Mouse (Mus musculus) hindbrain, embryonic 11.5 days (tissue): ENCODE data around the gene Cdk17. TPM values are rescaled to one million over a fixed set of nuclear protein-coding genes. Genes with fewer than 3 reads are reported as not detected.

ENCODE experiments used
- ATAC-seq: fragments of 200-750 bp; cut with Nextera tagmentation; 2 replicates; pipeline ENCODE4 v1.8.0; 2017; ENCODE audit warnings: mild to moderate bottlenecking, moderate TSS enrichment, moderate library complexity; ENCODE audit not compliant: low FRiP score
- DNase-seq: peaks from one replicate; pipeline ENCODE4 v3.0.0-alpha.2; 2015; ENCODE audit warnings: low spot score
- H3K27ac ChIP-seq: fragments of 300-500 bp; sonication (generic); 2 replicates; pipeline ENCODE4 v1.5.1; 2014; ENCODE audit warnings: mild to moderate bottlenecking, low read depth, low read length
- H3K27me3 ChIP-seq: fragments of 300-500 bp; sonication (generic); 2 replicates; pipeline ENCODE4 v1.6.1; 2014; ENCODE audit warnings: mild to moderate bottlenecking, low read length, moderate library complexity, mixed read lengths; ENCODE audit not compliant: control insufficient read depth, insufficient read depth
- H3K36me3 ChIP-seq: fragments of 300-500 bp; sonication (generic); 2 replicates; pipeline ENCODE4 v1.6.1; 2014; ENCODE audit warnings: mild to moderate bottlenecking, low read length, moderate library complexity, mixed read lengths; ENCODE audit not compliant: control insufficient read depth, insufficient read depth
- H3K4me1 ChIP-seq: fragments of 300-500 bp; sonication (generic); replicated peaks from 2 replicates; pipeline ENCODE4 v1.6.1; 2014; ENCODE audit warnings: low read length, mixed read lengths; ENCODE audit not compliant: control insufficient read depth, insufficient read depth
- H3K4me2 ChIP-seq: fragments of 300-500 bp; sonication (generic); replicated peaks from 2 replicates; pipeline ENCODE4 v1.6.1; 2014; ENCODE audit warnings: mild to moderate bottlenecking, low read depth, low read length
- H3K4me3 ChIP-seq: fragments of 300-500 bp; sonication (generic); 2 replicates; pipeline ENCODE4 v1.5.1; 2014; ENCODE audit warnings: low read depth, low read length
- H3K9ac ChIP-seq: fragments of 300-500 bp; sonication (generic); 2 replicates; pipeline ENCODE4 v1.6.1; 2014; ENCODE audit warnings: low read depth, low read length
- H3K9me3 ChIP-seq: fragments of 300-500 bp; sonication (generic); 2 replicates; pipeline ENCODE4 v1.6.1; 2016; ENCODE audit warnings: low read length; ENCODE audit not compliant: control insufficient read depth
- WGBS: fragments of 180-500 bp; shearing (Covaris S2); extraction: QIAGEN DNeasy Blood & Tissue Kit; methylation state at CpG from one replicate; pipeline ENCODE4 v1.1.7; 2014; 5-methylcytosine and 5-hydroxymethylcytosine counted together
- polyA plus RNA-seq: library from polyadenylated mRNA; unstranded; fragments of >200 nt; fragmentation: Nextera tagmentation; extraction: Ambion mirVana; gene quantifications from 2 replicates; pipeline ENCODE4 v1.2.1, GENCODE M21; 2014

Gene Cdk17
- polyA plus RNA-seq, 1 experiment from 2014 or later: 37.3 TPM

GRCm38 (mm10) chr10:93225751-93226150 lies 65.1 kb downstream of the Cdk17 start:
- no peaks in the 10 kb centered on the region for H3K4me1 ChIP-seq
- no peak overlapping the region for H3K4me3 ChIP-seq
- no peak overlapping the region for H3K4me2 ChIP-seq
- H3K9ac ChIP-seq: no peak overlapping the region
- no peaks in the 10 kb centered on the region for H3K9me3 ChIP-seq
- WGBS: 86% methylated on average over 6 of the region's 6 CpGs
- DNase-seq (no peak), ATAC-seq (no peak)
- no peaks in the 10 kb centered on the region for H3K27me3 ChIP-seq
- no peak overlapping the region for H3K27ac ChIP-seq
- no peaks in the 10 kb centered on the region for H3K36me3 ChIP-seq

DNA sequence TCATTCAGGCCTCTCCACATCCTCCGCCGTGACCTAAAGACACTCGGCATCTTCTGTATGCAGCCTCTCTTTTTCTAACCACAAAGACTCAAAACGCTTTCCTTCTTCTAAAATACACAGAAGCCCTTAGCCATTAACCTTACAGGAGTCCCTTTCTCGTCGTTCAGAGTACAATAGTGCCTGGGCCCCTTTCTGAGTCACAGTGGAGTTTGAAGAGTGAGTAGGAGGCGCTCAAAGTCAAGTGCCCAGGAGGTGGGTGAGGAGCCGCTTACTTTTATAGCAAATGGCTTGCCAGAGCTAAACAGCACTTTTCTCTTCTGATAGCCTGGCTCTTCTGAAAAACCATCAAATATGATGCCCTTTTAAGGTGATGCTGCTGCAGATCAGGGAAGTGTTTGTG lies 67.2 kb downstream of the Cdk17 start:
- Histone ChIP-seq H3K9ac (no peak overlapping the region), H3K36me3 (no peaks in the 10 kb centered on the region), H3K4me1 (no peaks in the 10 kb centered on the region), H3K27ac (no peak overlapping the region), H3K4me3 (no peak overlapping the region), H3K4me2 (no peak overlapping the region), H3K27me3 (no peaks in the 10 kb centered on the region), H3K9me3 (no peaks in the 10 kb centered on the region)
- WGBS: 74% methylated on average over 8 of the region's 8 CpGs
- no peak for DNase-seq
- no peak for ATAC-seq

- ATAC-seq (no peak), DNase-seq (no peak)
- Histone ChIP-seq H3K4me2 (no peak overlapping the region), H3K4me3 (no peak overlapping the region), H3K9ac (no peak overlapping the region), H3K4me1 (no peaks in the 10 kb centered on the region), H3K27ac (no peak overlapping the region), H3K36me3 (no peaks in the 10 kb centered on the region), H3K27me3 (no peaks in the 10 kb centered on the region), H3K9me3 (no peaks in the 10 kb centered on the region)
- 90% methylated on average over 11 of the region's 11 CpGs for WGBS
Measured at GRCm38 (mm10) chr10:93228401-93229007, 67.8 kb downstream of the Cdk17 start.

DNA sequence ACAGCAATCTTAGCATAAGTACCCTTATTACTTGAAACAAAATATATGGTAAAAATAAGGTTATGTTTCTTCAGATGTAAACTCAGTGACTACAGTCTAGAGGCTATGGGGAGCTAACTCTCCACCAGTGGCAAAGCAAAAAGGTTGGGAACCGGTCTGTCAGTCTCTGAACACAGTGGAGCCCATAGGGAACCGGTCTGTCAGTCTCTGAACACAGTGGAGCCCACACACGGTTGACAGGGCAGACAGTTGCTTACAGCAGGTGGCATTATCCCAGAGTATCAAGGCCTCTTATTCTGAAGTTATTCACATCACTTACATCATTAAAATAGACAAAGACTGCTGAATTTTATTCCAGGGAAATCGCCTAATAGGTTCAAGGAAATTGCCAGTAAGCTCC lies 70.8 kb downstream of the Cdk17 start:
- H3K4me1 ChIP-seq: no peaks in the 10 kb centered on the region
- no peaks in the 10 kb centered on the region for H3K9me3 ChIP-seq
- no peak for DNase-seq
- no peak overlapping the region for H3K27ac ChIP-seq
- no peaks in the 10 kb centered on the region for H3K36me3 ChIP-seq
- 79% methylated on average over 4 of the region's 4 CpGs for WGBS
- H3K4me2 ChIP-seq: no peak overlapping the region
- H3K4me3 ChIP-seq: no peak overlapping the region
- H3K9ac ChIP-seq: no peak overlapping the region
- ATAC-seq: no peak
- H3K27me3 ChIP-seq: no peaks in the 10 kb centered on the region

- 96% methylated on average over 5 of the region's 5 CpGs for WGBS
- no peak for ATAC-seq
- no peaks in the 10 kb centered on the region for H3K4me1 ChIP-seq
- H3K9ac ChIP-seq: no peak overlapping the region
- H3K36me3 ChIP-seq: no peaks in the 10 kb centered on the region
- no peaks in the 10 kb centered on the region for H3K9me3 ChIP-seq
- no peak overlapping the region for H3K27ac ChIP-seq
- no peaks in the 10 kb centered on the region for H3K27me3 ChIP-seq
- DNase-seq: no peak
- H3K4me3 ChIP-seq: no peak overlapping the region
- H3K4me2 ChIP-seq: no peak overlapping the region
Measured at GRCm38 (mm10) chr10:93231893-93232292, 71.2 kb downstream of the Cdk17 start.

- DNase-seq: no peak
- Histone ChIP-seq H3K4me3 (no peak overlapping the region), H3K4me2 (no peak overlapping the region), H3K36me3 (0 out of 2 replicates have a peak, but pooled peaks cover 2% of the 10 kb centered on the region), H3K9me3 (no peaks in the 10 kb centered on the region), H3K27me3 (no peaks in the 10 kb centered on the region), H3K4me1 (no peaks in the 10 kb centered on the region), H3K27ac (no peak overlapping the region), H3K9ac (no peak overlapping the region)
- no peak for ATAC-seq
- WGBS: 88% methylated on average over 6 of the region's 6 CpGs
Measured at GRCm38 (mm10) chr10:93233665-93234194, 73.1 kb downstream of the Cdk17 start.

DNA sequence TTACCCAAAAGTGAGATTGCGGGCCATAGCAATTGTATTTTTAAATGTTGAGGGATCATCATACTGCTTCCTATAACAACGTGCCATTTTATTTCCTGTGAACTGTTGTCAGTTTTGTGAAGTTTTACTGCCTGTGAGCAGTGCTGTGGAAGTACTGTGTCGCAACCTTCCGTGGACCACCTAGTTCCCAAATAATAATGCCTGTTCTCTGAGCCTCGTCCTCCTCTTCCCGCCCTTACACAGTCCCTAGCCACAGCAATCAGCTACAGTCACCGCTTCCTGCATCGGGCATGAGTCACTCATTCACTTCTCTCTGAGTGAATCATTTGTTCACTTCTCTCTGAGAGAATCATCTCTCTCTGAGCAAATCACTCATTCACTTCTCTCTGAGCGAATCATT lies 74.0 kb downstream of the Cdk17 start:
- Histone ChIP-seq H3K9ac (no peak overlapping the region), H3K27ac (no peak overlapping the region), H3K27me3 (no peaks in the 10 kb centered on the region), H3K4me2 (no peak overlapping the region), H3K4me3 (no peak overlapping the region), H3K4me1 (no peaks in the 10 kb centered on the region), H3K36me3 (0 out of 2 replicates have a peak, but pooled peaks cover 2% of the 10 kb centered on the region), H3K9me3 (no peaks in the 10 kb centered on the region)
- 93% methylated on average over 9 of the region's 9 CpGs for WGBS
- DNase-seq: no peak
- ATAC-seq: no peak

GRCm38 (mm10) chr10:93239201-93239806 lies 78.6 kb downstream of the Cdk17 start:
- no peak overlapping the region for H3K27ac ChIP-seq
- H3K9me3 ChIP-seq: no peaks in the 10 kb centered on the region
- DNase-seq (no peak), ATAC-seq (no peak)
- no peak overlapping the region for H3K4me2 ChIP-seq
- H3K9ac ChIP-seq: no peak overlapping the region
- no peaks in the 10 kb centered on the region for H3K4me1 ChIP-seq
- H3K4me3 ChIP-seq: no peak overlapping the region
- H3K36me3 ChIP-seq: 0 out of 2 replicates have a peak, but pooled peaks cover 2% of the 10 kb centered on the region
- H3K27me3 ChIP-seq: no peaks in the 10 kb centered on the region
- WGBS: 71% methylated on average over 9 of the region's 9 CpGs

GRCm38 (mm10) chr10:93242208-93242607 lies 81.5 kb downstream of the Cdk17 start:
- no peaks in the 10 kb centered on the region for H3K9me3 ChIP-seq
- H3K4me2 ChIP-seq: no peak overlapping the region
- H3K36me3 ChIP-seq: 0 out of 2 replicates have a peak, but pooled peaks cover 2% of the 10 kb centered on the region
- no peaks in the 10 kb centered on the region for H3K27me3 ChIP-seq
- no peak for DNase-seq
- no peak for ATAC-seq
- no peak overlapping the region for H3K4me3 ChIP-seq
- 5% methylated on average over 3 of the region's 3 CpGs for WGBS
- no peak overlapping the region for H3K27ac ChIP-seq
- H3K9ac ChIP-seq: no peak overlapping the region
- H3K4me1 ChIP-seq: no peaks in the 10 kb centered on the region
